Mouse (Mus musculus) adrenal gland, adult 2 months (tissue): ENCODE measurements around the gene Pik3c2a. TPM values are rescaled to one million over a fixed set of nuclear protein-coding genes. Genes with fewer than 3 reads are reported as not detected.

Source experiments
- DNase-seq: peaks from one replicate; pipeline ENCODE4 v3.0.0; 2021
- polyA plus RNA-seq: library from polyadenylated mRNA; depleted of rRNA; stranded (reverse); fragments of >200 nt; gene quantifications from 2 replicates; pipeline ENCODE4 v1.2.3, GENCODE M21; 2012; rRNA removed
- total RNA-seq, 2 experiments: library from RNA; stranded (reverse); gene quantifications; 2 replicates each; pipeline ENCODE4 v1.2.3; 2021

Gene Pik3c2a
- total and polyA plus RNA-seq, 3 experiments, result 0.98 to 31.8 (median 26.2) TPM

DNA sequence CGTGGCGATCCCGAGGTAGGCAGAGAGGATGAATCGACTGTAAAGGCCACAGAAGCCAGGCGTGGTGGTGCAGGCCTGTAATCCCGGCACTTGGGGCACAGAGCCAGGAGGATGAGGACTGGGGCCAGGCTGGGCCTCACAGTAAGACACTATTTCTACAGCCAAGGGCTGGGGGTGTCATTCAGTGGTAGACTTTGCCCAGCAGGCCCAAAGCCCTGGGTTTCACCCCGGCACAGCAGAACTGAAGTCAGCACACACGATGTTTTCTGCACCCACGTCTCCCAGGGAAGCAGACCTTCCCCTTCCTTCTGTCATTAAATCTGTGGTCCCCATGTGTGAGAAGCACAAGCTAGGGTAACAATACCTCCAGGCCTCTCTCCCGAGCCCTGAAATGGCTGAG is 144.9 kb downstream of the Pik3c2a start:
- no peak for DNase-seq

DNA sequence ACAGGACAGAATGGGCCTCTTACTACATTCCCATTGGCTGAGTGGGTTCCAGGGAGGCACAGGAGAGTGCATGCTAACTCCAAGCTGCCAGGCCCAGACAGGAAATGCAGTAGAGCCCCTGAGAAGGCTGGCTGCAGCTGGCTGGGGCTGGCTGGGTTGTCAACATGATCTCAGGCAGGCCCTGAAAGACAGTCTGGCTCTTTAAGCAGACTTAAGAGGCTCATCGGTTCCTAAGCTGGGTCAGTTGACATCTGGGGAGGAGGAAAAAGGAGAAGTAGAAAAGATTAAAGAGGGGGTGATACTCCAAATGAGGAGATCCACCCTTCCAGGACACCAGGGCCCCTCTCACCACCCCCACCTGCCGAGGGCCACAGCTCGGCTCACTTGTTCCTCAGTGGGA is 148.3 kb downstream of the Pik3c2a start:
- no peak for DNase-seq

DNA sequence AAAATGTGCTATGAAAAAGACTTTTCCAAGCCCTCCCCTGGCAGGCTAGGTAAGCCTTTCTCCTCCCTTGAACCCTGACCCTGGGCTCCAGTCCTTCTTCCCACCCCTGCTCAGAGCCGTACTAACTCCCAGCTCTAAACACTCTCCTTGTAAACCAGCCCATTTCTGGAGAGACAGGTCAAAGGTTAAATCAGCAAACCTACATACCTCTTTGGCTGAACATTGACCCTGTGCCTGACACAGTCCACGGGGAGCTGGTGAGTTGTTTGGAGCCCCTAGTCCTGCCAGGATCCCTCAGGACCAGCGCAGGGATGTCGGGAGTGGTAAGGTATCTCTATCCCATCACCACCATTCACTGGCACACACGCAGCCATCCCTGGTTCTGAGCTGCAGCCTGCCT is 150.9 kb downstream of the Pik3c2a start:
- DNase-seq, result no peak

DNA sequence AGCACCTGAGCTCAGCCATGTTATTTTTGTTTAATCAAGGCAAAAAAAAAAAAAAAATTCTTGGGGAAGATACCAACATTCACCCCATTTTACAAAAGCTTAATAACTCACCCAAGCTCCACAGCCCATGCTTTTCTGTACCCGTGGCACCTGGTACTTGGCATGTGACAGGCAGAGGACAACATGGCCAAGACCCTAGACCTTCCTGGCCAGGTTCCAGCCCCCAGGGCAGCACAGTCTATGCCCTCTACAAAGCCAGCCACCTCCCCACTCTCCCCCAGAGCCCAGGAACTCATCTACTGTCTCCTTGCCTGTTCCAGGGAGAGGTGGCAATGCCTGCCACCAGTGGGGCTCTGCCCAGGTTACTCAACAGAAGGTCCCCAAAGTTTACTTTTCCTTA is 152.7 kb downstream of the Pik3c2a start:
- no peak for DNase-seq

DNA sequence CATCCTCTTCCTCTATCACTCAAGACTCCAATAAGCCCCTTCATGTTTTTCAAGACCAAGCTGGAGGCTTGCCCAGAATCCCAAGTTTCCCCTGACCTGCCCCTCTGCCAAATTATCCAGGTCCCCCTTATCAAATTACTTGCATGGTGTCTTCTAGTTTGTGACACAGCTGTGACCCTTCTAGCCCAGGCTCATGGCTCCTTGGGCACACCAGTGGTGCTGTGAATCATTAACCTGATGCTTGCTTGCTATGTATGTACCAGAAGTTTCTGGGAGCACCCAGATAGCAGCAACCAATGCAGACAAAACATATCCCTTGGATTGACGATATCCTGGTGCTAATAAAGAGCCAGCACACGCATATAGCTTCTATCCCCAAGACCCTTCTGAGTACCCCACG is 154.3 kb downstream of the Pik3c2a start:
- DNase-seq, result no peak

DNA sequence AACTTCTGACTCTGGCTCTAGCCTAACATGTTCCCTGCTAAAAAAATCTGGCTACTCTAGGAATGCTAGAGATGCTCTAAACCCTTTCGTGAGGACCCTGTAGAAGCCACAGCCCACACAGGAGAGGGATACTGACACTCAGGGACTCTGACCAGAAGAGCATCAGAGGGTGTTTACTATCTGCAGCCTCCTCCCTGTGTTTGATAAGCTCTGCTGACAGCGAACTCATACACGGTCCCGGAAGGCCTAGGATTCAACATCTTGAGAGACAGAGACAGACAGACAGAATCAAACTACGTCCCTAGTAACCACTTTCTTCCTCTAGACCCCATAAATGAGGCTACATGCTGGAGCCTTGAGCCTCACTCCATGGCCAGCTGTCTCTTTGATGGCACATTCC is 155.3 kb downstream of the Pik3c2a start:
- DNase-seq, result peak; percentile 19

Other genes starting within 250 kb of the Pik3c2a start
- gene Plekha7, start 135.1 kb downstream of the Pik3c2a start, total RNA-seq, result 10 to 100 TPM; 10.2 to 22.1 TPM
- 16.7 and 20.7 TPM in 2 replicates for gene Plekha7, start 135.1 kb downstream of the Pik3c2a start, polyA plus RNA-seq
- 100 to 1,000 TPM; 360 to 462 TPM for gene Rps13, start 109.3 kb downstream of the Pik3c2a start, total RNA-seq
- gene Rps13, start 109.3 kb downstream of the Pik3c2a start, polyA plus RNA-seq, result 52.8 and 81.0 TPM in 2 replicates
- gene Nucb2, start 60.9 kb upstream of the Pik3c2a start, total RNA-seq, result 10 to 100 TPM; 19.3 to 32.9 TPM
- 0.32 and 0.45 TPM in 2 replicates for gene Nucb2, start 60.9 kb upstream of the Pik3c2a start, polyA plus RNA-seq